Mouse (Mus musculus): ENCODE data around the gene Dpysl5.

The Dpysl5 gene

DNA sequence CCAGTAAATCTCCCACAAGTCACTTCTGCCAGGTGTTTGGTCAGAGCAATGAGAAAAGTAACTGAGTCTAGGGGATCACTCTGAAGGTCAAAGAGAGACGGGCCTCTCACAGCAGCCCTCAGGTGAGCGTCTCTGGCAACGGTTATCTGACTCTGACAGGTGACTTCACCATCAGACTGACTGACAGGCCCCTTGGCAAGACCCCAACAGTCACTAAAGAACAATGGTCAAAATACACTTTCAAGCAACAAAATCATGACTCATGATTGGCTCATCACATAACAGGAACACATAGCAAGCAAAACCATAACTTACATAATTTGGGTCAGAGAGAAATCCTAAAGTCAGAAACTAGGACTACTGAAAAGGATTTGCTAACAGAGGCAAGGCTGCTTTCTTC, 9.5 kb upstream of the Dpysl5 start:
- DNase-seq (ENCODE audit: low read depth, low spot score): no peak

DNA sequence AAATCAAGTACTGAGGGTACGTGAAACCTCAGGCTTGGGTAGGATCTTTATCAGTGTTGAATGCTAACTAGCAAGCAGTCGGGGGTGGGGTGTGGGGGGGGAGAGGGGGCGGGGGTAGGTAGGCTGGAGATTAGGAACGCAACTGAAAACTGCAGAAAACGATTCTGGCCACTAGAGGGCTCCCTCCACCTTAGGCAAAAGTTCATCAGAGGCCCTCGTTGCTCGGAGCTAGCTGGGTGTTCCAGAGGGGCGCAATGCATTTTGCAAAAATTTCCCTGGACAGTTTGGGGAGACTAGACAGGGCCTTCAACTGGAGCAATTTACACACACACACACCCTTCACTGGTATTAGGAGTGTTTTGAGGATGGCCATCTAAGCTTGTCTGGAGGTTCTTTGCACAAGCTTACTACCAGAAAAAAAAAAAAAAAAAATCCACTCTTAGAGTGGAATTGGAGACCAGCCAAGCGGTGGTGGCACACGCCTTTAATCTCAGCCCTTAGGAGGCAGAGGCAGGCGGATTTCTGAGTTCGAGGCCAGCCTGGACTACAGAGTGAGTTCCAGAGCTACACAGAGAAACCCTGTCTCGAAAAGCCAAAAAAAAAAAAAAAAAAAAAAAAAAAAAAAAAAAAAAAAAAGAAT, 1.5 kb upstream of the Dpysl5 start:
- DNase-seq (ENCODE audit: low read depth, low spot score): peak; percentile 95

DNA sequence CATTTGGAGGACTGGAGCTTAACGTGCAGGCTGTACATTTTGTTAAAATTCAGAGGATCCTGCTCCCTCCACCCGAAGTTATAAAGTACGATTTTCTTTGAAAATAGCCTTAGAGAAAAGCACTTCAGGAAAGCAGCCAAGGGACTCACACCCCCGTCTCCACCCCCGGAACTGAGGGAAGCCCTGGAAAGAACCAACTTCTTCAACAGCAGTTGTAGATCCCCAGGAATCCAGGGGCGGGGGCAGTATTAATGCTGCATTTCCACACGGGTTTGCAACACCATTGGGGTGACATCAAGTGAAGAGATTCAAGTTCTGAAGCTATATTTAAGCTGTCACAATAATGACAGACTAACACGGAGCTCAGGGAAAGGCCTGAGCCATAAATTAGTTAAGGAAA, 878 bp upstream of the Dpysl5 start:
- DNase-seq (ENCODE audit: low read depth, low spot score): peak; percentile 83

GRCm38 (mm10) chr5:30712002-30712390, 632 bp downstream of the Dpysl5 start:
- DNase-seq (ENCODE audit: low read depth, low spot score): peak; percentile 37

DNA sequence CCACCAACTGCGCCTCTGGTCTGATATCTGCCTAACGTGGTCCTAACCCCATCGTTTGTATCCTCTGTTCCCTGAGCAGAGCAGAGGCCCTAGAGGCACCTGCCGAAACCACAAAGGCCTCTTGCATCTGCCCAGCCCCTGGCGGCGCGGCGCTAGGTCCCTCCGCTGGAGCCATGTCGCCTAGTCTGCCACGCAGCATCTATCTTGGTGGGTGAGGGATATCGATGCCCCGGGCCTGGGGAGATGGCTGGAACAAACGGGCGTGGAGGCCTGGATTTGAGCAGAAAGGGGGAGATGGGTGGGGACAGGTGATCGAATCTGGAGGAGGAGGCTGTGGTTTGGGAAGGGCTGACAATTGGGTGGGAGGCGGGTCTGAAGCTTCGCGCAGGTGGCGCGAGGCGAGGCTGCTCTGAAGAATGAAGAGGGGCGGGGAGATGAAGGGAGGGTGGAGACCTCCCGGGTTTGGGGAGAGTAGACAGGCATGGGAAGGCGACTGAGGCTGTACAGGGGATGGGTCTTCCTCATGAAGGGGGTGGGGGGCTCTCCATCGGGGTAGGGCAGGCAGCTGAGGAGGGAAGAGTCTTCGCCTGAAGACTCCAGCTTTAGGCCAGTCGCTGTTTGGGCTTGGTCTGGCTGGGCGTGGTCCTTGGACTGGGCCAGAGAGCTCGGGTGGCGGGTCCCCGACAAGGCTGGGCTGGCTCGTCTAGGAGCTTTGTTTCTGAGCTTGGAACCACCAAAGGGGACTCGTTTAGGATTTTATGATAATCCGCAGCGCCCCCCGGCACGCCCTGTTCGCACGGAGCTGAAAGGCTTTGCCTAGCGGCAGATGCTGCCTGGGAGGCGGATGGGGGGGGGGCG, 1.3 kb downstream of the Dpysl5 start:
- DNase-seq (ENCODE audit: low read depth, low spot score): peak; percentile 69

GRCm38 (mm10) chr5:30713299-30713675, 1.9 kb downstream of the Dpysl5 start:
- DNase-seq (ENCODE audit: low read depth, low spot score): peak; percentile 50

DNA sequence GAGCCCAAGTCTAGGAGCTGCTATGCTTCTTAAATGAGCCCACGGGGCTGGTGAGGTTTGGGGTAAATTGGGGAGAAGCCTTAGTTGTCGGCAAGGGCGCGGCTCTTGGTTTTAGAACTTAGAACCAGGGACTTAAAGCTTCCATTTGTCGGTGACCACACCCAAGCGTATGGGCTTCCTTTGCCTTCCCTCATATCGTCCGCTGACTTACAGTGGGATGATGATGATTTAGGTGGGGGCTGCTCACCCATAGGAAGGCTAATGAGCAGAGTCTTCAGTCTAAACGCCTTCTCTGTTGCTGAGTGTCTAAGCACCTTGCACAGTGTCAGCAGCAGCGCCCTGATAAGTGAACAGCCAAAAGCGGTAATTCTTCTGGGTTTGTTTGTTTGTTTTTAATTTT, 2.3 kb downstream of the Dpysl5 start:
- DNase-seq (ENCODE audit: low read depth, low spot score): no peak

GRCm38 (mm10) chr5:30716311-30716710, 4.9 kb downstream of the Dpysl5 start:
- no peak for DNase-seq (ENCODE audit: low read depth, low spot score)

GRCm38 (mm10) chr5:30717506-30717905, 6.1 kb downstream of the Dpysl5 start:
- no peak for DNase-seq (ENCODE audit: low read depth, low spot score)

DNA sequence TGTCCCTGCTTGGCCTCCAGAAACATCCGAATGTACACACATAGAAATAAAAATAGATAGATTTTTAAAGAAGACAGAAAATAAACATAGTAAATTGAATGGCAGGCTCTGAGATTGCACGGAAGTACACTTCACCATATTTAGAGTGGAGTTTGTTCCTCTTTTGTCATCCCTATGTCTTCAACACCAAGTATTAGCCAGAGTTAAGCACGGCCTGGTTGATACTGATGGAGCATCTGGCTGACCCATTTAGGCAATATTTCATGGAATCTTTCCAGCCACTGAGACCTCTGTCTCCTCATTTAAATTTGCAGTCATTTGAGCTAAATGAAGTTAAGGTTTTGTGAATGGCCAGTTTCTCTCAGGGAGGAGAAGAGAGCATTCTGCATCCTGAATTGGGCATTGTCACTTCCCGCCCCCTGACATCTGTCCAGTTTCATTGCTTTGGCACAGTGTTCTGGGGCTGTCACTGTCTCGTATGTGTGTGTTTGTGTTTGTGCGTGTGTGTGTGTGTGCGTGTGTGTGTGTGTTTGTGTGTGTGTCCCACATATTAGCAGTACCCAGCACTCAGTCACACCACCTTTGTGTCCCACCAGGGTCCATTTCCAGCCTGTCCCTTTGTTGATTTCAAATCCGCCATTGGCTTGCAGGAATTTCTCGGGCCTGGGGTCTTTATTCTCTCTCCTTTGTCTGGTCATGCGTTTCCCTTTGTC, 6.8 kb downstream of the Dpysl5 start:
- DNase-seq (ENCODE audit: low read depth, low spot score): peak; percentile 67

- DNase-seq (ENCODE audit: low read depth, low spot score): peak; percentile 29
These were observed 10.6 kb downstream of the Dpysl5 start for GRCm38 (mm10) chr5:30721935-30722334.

- DNase-seq (ENCODE audit: low read depth, low spot score): no peak
These were observed 14.9 kb downstream of the Dpysl5 start for GRCm38 (mm10) chr5:30726151-30726693.

DNA sequence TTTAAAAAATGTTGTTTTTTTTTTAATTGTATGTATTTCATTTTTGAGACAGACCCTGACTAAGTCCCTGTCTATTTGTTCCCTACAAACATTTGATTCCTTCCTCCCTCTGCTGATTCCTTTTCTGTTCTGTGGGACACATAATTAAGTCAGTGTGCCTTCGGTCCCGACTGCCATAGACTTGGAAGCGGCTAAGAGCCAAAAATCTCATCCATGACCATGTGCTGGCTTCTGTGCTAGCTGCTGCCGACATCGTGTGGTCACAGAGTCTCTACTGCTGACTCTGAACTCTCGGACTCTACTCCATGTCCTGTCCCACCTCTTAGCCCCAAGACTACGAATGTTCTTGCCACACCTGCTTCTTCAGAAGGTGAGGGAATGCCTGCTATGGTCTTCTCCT, 21.1 kb downstream of the Dpysl5 start:
- DNase-seq (ENCODE audit: low read depth, low spot score): no peak

GRCm38 (mm10) chr5:30734666-30735065, 23.3 kb downstream of the Dpysl5 start:
- DNase-seq (ENCODE audit: low read depth, low spot score): no peak

DNA sequence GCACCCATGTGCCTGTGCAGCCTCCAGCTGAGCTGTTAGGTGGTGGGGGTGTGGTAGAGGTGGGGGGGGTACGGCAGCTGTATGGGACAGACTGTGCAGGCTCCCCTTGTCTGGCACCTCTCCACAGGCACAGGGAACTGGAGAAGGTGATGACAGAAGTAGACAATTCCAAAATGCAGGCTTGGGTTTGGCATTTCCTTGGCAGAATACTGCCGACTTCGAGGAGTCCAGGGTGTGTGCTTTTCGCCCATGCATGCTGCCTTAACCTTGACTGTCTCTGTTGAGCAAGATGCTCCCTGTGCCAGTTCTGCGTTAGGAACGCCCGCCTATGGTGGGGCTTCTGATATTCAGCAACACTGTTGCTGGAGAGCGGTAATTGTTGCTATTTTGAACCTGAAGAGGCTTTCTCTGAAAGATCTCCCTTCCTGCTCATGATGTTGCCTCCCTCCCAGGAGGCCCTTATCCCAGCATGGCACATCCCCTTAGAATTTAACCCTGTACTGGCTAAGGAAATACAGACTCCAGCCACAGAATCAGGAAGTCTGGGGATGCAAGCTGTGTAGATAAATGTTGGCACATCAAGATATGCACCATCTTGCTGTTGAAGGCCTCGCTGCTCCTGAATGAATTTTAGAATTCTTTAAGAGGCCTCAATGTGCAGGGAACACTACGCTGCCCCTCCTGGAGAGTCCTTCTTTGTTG, 26.9 kb downstream of the Dpysl5 start:
- DNase-seq (ENCODE audit: low read depth, low spot score): peak; percentile 59

GRCm38 (mm10) chr5:30739595-30739994, 28.2 kb downstream of the Dpysl5 start:
- DNase-seq (ENCODE audit: low read depth, low spot score): peak; percentile 61

GRCm38 (mm10) chr5:30749582-30750311, 38.4 kb downstream of the Dpysl5 start:
- DNase-seq (ENCODE audit: low read depth, low spot score): peak; percentile 35

DNA sequence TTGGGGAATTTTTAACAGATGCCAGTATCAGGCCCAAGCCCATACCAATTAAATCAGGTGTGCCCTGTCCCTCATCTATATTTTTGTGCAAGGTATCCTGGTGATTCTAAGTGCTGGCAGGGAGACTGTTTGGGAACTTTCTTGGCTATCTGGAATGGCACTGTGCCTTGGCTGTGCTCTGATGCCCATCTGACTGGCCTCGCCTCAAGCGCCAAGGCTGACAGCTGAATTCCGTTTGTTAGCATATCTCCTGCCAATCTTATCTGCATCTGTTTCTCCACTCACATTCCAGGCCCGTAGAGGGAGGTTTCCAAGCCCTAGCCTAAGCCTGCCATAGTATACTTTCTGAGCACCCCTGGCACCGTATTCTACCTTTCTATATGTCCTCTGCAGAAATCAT, 39.7 kb downstream of the Dpysl5 start:
- DNase-seq (ENCODE audit: low read depth, low spot score): no peak

GRCm38 (mm10) chr5:30753128-30753527, 41.8 kb downstream of the Dpysl5 start:
- DNase-seq (ENCODE audit: low read depth, low spot score): no peak

DNA sequence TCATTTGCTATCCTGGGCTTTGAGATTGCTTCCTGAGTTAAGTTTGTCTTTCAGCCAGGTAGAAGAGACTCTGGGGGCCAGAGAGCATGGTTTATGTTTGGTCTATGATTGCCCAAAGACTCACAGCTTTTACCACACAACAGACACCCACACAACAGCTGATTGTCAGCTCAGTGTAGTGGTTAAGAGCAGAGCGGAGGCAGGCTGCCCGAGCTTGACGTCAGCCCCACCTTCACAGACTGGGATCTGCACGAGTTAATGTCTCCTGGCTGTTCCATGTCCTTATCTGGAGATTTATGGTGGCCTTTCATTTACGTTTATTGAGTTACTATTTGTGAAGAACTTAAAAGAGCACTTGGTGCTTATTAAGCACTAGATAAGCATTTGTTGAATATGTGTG, 43.9 kb downstream of the Dpysl5 start:
- peak; percentile 74 for DNase-seq (ENCODE audit: low read depth, low spot score)

Measured in brain, adult 2 months (tissue).